Mouse (Mus musculus) liver (tissue): ENCODE results near the gene Galnt13.
"Not testable (repeated sequence)": the region's sequence is repeated elsewhere in the genome, so short reads cannot be mapped to it uniquely, and the experiment has no call there.

Source experiments
- DNase-seq: peaks from one replicate; pipeline ENCODE4 v3.0.0-alpha.2; 2020; ENCODE audit warnings: mixed read lengths

Gene Galnt13

DNA sequence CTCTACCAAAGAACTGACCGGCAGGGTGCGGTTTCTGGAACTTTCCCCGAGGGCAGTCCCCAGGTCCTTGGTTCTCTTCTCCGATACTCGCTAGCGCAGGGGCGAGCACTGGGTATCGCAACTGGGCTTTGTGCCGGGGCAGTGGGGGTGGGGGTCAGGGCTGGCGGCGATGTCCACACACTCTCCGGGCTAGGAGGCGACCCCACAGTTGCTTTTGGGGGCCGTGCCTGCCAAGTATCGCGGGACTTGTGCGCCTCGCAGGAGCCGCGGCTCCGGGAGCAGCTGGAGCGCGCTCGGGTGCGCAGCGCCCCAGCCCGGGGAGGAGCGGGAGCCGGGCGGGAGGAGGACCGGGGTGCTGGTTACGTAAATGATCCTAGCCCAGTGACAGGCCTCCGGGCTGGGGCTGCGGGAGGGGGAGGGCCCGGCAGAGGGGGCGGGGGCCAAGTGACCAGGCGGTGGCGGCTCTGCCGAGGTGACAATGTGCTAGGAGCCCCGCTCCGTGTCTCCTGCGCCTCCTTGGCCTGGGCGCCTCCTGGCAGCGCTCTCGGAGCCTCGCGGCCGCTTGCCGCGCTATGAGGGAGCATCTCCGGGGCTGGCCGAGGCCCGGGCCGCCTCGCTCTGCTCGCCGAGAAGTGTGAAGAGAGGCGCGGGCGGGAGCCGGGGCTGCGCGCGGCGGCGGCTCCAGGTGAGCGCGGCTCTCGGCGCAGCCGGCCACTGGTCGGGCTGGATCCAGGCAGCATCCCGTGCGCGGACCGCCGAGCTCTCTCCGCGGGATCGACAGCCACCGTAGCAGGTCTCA, at the start of gene Galnt13:
Gene Galnt13, plus strand, starts transcription at position 381 of the 799 bp plus-strand sequence.
- peak; percentile 3 for DNase-seq

DNA sequence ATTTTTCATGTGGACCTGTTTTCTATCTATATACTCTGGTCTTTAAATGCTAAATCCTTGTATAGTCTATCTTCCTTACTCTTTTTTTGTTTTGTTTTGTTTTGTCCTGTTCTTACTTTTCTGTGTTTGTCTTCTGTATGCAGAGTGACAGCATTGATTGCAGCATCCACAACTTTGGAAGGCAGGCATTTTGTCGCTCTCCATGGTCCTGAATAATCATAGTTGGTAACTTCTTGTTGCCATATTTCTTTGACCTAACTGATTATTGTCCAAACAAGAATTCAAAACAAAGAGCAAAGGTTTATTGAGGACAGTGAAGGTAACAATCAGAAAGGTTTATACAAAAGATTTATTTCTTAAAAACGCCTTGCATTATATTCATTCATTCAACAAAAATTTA, 5.1 kb upstream of the Galnt13 start:
- no peak for DNase-seq

DNA sequence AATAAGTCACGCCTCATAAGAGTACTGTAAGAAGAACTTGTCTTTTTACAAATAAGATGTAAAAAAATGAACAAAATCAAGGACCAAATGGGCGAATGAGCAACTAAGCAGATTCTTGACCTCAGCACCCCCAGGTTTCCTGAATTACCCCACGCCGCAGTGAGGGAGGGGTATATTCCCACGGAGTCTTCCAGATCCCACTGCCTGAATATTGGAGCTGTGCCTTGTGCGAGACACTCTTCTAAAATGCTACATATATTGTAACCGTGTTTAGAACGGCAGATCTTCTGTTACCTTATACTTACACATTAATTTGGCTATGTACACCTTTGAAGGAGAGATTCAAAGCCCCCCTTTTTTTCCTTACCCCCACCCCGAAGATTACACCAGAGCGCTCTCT, 737 bp upstream of the Galnt13 start:
- no peak for DNase-seq

DNA sequence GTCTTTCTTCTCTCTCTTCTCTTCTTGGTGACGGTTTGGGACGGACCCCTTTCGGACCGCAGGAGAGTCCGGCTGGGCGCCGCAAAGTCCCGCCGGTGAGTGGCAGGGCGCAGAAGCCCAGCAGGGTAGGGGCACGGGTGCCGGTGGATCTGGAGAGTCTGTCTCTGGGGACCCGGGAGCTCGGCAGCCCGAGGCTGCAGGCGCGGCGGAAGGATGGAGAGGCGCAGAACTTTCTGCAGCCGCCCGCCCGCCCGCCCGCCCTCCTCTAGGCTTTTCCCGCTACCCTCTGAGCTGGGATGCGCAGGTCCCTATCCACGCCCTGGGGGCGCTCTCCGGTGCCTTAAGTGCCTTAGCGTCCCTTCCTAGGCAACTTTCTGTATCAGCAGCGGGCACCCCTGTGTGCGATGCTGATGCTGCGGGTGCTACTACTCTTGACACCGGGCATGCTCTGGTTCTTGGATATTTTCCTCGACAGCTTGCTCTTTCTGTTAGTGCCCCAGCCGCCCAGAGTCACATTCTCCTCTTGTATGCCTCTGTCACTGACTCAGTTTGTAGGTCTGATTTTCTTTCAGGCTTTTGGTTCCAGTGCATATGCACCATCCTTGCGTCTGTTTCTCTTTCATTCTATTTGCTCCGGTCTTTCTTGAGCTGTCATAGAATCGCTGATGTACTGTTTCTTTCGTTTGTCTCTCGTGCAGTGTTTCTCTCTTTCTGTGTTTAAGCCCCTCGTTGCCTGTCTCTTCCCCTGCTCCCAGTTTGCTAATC, 801 bp downstream of the Galnt13 start:
- no peak for DNase-seq

DNA sequence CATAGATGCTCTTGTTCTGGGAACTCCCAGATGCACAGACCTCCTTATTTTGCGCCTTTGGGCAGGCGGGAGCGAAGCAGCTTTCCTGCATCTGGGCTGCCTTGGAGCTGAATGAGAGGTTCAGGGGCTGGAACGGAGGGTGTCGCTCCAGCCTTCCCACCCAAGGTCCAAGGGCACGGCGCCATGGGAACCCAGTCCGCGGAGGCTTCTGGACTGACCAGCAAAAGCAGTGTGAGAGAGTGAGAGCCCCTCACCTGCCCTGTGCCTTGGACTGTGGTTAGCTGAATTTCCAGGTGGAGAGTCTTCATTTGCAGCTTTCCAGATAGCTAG, 1.3 kb downstream of the Galnt13 start:
- DNase-seq = no peak

DNA sequence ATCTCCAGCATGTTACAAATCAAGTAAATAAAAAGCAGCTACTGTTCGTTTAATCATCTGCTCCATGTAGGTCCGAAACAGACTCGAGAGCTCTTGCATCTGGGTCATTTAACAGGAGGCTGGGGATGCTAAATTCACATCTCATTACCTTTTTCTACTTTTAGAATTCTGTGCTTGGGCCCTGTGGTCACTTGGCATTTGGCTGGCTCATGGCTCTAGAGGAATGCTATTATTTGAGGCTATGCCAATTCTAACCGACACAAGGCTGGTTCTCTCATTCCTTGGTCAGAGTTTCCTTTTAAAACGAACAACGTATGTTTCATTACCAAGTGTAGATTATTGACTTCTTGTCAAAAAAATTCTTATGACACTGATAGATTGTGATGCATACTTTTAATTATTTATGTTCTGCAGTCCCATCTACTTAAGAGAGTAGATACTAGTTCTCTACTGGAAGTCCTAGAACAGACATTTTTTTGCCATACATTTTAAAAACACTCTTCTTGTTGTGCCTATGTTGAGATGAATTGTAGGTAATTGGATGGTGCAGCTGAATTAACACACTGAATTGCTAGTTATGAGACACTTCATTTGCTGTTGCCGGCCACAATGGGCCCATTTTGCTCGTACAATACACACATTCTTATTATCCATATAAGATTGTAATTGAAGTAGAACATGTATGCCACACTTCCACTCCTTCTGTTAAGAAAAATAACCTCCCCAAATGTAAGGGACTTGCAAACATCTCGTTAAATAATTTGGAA, 6.8 kb downstream of the Galnt13 start:
- DNase-seq = no peak

DNA sequence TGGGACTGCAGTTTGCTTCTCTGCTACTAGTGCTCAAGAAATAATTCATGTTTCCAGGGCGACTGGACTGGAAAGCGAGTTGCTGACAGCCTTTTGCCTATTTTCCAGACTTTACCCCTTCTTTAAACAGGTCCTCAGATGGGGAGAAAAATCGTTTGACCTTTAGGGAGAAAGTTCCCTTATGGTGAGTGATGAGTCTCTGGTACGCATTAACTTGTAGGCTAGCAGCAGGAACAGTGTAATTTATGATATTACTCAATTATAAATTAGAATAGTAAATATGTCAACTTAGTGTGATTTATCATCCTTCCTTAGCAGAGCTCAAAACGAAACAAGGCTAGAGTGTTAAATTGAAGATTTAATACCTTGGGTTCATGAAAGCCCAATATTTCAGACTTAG, 47.3 kb downstream of the Galnt13 start:
- DNase-seq = no peak

DNA sequence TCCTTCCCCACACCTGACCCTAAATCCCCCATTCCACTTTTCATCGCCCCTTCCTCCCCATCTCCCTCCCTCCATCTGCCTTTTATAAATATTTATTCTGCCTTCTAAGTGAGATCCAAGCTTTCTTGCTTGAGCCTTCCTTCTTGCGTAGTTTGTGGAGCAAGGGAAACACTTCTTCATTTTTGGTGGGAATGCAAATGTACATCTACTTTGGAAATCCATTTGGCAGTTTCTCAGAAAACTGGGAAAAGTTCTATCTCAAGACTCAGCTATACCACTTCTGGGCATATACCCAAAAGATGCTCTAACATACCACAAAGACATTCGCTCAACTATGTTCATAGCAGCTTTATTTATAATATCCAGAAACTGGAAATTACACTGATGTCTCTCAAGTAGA, 86.9 kb downstream of the Galnt13 start:
- no peak for DNase-seq

DNA sequence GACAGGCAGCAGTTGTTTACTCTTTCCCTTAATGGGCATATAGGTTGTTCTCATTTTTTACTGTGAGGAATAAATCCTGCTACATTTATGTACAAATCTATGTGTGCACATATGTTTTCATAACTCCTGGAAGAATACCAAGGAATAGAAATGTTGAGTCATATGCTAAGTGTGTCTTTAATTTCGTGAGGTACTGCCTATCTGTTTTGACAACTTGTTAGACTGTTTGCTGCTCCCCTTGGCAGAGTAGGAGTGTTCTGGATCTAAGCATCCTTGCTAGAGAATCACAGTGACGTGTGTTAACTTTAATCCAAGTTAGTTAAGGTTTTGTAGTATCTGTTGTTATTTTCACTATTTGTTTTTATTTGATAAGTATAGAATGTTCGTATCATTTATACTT, 91.0 kb downstream of the Galnt13 start:
- DNase-seq = no peak

DNA sequence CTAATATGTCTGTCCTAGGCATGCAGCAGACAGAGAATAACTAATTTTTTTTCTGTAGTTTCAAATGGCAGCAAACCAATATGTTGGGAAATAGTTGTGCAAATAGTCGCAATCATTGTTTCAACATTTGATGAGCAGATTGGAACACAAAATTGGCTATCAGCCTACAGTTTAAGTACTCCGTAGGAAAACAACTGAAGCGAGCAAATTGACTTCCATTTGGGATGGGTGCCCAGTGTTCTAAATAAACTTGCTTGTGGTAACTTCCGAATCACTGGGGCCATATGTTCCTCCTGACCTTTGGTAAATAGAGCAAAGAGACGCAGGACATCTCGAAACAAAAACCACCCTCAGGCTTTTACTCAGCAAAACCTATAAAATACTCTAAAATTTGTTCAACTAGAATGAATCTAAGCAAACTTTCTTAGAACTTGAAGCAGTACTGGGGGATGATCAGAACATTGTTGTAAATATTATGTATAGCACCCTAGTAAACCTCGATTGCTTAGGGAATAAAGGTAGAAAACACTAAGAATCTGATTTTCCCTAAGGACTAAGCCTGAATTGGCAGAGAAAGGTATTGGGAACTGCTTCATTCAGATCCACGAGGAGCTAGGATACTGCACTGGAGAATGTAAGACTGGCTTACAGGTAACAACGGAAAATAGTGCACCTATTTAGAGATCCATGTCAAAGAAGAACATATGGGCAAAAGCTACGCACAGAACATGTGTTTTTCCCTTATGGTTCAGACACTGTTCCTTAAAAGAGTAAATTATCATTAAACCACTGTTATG, 122.4 kb downstream of the Galnt13 start:
- DNase-seq = no peak

DNA sequence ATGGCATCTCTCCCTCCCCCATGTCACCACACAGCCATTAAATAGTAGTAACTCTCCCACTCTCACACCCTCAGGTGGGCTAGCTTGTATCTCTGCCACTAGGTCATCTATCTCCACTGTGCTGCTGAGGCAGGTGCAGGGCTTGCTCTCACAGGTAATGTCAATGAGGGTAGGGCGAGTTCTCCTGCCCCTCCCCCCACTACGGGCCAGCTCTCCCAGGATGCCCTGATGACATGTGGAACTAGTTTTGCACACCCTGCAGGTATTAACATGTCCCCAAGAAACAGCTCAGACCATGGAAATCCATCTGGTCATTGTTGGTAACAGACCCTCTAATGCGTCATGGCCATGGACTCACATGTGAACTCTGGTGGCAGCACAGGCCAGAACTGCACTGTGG, 129.0 kb downstream of the Galnt13 start:
- no peak for DNase-seq

DNA sequence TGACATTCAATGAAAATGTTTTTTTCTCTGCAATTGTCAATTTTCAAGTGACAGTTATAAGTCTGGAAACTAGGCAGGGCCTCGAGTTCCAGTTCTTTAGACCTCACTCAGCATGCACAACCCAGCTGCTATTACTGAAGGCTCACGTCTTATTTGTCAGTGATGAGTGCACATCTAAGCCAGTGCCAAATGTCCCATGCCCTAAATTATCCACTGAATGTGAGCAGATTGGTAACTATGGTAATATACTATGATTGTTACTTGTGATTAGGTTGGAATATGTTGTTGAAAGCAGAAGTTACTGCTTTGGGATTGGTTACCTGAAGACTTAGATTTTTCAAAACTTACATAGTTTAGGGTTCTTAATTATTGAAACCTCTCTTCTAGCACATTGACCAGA, 131.1 kb downstream of the Galnt13 start:
- DNase-seq = no peak

DNA sequence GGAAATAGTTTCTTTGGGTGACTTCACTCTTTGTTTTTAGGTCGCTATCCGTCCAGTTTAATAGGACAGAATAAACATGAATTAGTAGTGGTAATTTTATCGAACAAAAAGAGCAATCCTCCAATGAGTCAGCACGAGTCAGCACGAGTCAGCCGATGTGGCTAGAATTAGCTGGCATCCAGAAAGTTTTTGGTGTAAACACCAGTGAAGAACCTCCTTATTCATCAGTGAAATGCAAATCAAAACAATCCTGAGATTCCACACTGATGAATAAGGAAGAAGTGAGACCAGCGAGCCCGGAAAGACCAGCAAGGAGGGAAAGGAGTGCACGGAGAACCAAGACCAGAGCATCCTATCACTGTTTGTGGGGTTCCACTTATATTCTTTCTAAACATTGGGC, 131.5 kb downstream of the Galnt13 start:
- no peak for DNase-seq

DNA sequence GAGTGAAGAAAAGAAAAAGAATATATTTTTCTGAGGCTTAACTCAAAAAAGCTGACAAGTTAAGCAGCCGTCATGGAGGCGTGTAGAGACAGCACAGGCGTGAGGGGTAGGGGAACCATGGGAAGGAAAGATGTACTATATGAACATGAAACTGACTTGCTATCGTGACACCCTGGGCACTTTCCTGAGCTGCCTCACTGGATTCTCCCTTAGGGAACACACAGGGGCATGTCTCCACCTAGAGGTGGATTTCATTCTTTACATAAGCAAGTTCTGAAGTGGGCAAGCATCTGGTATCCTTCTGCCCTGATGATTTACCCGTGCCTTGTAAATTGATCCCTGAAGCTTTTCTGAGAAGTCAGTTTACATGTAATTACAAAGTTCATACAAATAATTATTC, 277.7 kb downstream of the Galnt13 start:
- not testable (repeated sequence) for DNase-seq

DNA sequence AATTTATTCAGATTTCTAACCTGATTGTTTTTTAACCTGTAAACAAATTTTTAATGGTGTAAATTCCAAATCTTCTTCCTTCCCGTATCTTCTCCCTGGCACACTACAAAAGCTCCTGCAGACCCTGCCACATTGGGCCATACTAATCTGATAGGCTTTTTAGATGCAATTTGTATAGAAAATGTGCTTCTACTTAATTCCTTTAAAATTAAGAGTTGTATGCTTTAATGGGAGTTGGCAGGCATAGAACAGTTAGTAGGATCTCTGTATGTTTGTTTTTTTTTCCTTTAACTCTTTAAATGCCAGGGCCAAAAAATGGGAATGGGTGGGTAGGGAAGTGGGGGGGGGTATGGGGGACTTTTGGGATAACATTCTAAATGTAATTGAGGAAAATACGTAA, 315.1 kb downstream of the Galnt13 start:
- DNase-seq = no peak

DNA sequence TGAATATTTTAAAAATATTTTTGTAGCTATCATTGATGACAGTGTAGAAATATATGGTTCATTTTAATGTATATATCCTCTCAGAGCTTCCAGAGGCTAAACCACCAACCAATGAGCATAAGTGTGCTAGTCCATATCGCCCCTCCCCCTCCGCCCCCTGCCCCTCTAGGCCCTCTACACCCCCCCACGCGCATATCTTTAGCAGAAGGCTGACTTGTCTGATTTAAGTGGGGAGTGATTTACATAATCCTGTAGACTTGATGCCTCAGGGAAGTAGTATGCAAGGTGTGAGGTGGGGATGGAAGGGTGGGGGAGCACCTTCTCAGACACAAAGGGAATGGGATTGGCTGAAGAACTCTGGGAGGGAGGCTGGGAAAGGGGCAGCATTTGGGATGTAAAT, 323.7 kb downstream of the Galnt13 start:
- no peak for DNase-seq

DNA sequence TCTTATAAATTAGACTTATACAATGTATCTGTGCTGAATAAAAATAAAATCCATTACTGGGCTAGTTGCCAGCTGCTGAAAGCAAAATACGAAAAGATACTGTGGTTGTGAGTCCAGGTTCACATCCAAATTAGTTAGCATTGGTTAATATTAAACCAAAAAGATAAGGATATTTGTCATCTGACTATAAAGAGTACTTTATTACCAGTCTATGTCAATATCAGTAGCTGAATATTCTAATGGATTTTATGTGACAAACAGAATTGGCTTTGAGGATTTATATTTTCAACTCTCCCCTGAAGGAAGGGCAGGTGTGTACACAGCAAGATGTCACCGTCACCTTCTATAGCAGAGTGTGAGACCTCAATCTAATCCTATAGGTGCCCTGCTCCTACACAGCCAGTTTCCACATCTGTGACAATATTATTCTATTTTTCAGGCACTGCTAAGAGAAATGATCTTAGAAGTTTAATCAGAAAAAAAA, 342.7 kb downstream of the Galnt13 start:
- no peak for DNase-seq

DNA sequence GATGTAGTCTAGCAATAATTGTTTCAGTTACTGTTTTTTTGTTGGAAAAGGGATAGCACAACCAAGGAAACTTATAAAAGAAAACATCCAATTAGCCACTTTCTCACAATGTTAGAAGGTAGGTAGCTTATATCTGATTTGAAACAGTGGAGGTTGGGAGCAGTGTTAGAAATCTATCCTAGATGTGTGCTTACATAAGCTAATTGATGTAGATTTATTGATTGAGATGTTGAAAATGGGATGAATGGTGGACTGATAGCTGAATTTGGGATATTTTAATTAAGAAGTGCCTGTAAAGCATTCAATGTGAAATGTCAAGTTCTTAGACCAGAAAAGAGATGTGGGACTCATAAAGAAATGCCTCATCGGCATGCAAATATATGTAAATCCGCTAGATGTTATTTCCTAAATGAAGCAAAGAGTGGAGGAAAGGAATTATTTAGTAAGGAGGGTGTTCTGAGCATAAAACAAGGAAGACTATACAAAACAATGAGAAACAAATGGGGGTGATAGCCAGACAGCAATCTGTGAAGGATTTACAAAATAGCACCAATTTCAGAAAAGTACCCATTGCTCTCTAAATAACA, 377.6 kb downstream of the Galnt13 start:
- DNase-seq = no peak

DNA sequence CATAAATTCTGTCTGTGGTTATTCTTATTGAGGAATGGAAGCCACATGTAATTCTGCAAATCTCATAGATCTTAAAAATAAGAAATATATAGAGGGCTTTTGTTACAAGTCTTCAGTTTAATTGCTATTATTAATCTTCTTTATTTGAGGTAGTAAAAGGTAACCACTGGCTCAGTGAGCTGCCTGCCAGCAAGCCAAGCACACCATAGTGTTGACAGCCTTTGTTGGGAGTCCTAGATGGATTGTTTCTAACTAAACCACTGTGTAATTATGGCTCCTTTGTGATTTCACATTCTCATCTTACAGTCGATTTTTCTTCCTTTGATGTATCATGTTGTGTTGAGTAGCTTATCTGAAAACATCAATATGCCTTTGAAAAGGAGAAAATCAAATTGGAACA, 405.1 kb downstream of the Galnt13 start:
- DNase-seq = no peak

DNA sequence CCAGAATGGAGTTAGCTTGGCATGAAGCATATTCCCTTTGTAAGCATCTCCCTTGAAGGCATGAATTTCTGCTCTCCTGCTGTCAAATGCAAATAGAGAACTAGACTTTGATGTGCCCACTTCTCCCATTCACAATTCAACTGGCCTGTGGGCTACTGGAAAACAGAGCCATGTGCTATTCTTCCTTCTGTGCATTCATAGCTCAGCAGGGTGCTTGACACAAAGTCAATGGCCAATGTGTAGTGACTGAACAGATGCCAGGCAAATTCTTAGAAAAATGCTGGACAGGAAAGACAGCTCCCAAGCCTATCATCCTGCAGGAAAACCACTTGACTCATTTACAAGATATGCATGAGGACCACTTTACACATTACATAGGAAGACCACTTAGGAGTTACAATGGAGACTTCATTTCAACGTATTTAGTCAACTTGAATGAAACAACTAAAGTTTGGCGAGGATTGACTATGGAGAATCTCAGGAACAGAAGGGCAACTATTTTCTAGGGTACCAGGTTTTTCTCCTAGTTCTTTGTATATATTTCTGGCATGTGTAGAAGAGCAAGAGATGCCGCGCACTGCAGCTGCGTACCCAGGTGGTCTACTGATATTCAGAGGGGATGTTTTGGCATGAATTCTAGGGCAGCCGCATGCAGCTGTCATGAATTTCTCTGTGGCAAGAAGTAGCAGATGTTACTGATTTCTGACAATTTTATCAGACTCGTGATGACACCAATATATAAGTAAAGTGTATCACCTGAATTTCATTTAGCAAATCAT, 470.4 kb downstream of the Galnt13 start:
- no peak for DNase-seq

DNA sequence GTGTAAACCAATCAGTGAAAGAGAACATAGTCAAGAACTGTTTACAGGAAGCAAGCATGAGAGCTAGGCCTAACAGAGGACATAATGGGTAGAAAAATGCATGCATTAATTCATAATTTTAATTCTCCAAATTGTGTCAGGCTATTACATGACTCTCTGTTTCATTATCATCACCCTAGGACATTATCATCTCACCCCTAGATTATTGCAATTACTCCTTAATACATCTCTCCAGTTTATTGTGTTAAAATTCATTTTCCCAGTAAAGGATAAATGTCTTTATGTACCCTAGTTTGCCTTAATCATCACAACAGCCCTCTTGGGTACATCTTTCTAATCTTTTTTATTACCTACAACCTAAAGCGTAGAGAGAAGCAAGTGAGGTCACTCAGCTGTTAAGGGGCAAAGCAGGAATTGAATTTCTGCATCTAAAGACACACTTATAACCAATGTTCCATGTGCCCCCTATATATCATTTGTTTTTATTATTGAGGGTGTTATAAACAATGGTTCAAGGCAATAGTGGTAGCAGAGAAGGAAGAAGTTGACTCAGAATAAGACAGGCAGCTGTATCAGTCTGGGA, 479.1 kb downstream of the Galnt13 start:
- DNase-seq = no peak
